In the genomic region with DNA sequence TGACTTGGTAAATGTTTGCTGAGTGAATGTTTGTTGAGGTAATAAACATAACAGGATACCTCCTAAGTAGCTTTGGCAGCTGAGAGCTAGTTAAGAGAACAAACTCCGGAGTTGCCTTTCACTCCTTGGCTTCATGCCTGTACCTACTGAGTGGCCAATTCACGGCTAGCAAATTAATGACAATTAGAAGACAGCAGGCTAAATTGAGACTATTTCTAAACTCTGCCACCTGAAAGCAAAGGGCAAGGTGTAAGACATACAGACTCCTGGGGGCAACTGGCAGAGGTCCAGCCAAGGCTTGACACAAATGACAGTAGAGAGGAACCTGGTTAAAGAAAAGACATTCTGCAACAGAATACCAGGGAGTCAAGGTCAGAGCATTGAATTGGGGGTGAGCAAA, we compare ENCODE assay signal across 21 mouse cellular contexts.
DNase-seq lines count a peak whose midpoint lies in the region; ATAC-seq and TF ChIP-seq lines count a peak whose summit lies in the region.
"Had no signal": no experiment of that assay in that cellular context is flagged by ENCODE, and none has a peak within 500 bp of the region (broad histone marks: within the 10 kb centered on the region; RNA-seq: fewer than 3 reads in every experiment).

No protein-coding gene starts in this region.

- no peaks in the 10 kb centered on the region for H3K36me3 ChIP-seq in kidney, embryonic 16.5 days (ENCODE audit: insufficient read depth, low read length)
- H3K36me3 ChIP-seq: embryonic facial prominence, embryonic 10.5 days; stomach, embryonic 15.5 days had no signal

- H3K4me1 ChIP-seq in kidney, embryonic 16.5 days (ENCODE audit: insufficient read depth, low read length) = peaks cover 8% of the 10 kb centered on the region; the same call in 1 of the 2 replicates
- H3K4me1 ChIP-seq: stomach, embryonic 15.5 days had no signal

- H3K9me3 ChIP-seq in kidney, embryonic 16.5 days (ENCODE audit: low read length) = no peaks in the 10 kb centered on the region
- H3K9me3 ChIP-seq: embryonic facial prominence, embryonic 10.5 days; stomach, embryonic 15.5 days had no signal

- 72% methylated on average over 2 of the region's 2 CpGs for WGBS in kidney, embryonic 16.5 days

- intact Hi-C loops in gastrocnemius, adult 2 months (cut with DNase I) = no loop called here

- H3K4me3 ChIP-seq in gastrocnemius, adult 2 months = no peak overlapping the region
- H3K4me3 ChIP-seq in kidney, embryonic 16.5 days (ENCODE audit: low read length) = no peak overlapping the region
- H3K4me3 ChIP-seq: embryonic facial prominence, embryonic 10.5 days; erythroblast, embryonic 14.5 days; layer of hippocampus, adult 2 months; left cerebral cortex, adult 2 months; myocyte; stomach, embryonic 15.5 days had no signal

- ATAC-seq in kidney, embryonic 16.5 days (ENCODE audit: low FRiP score, low TSS enrichment) = no peak
- ATAC-seq: forebrain, postnatal 0 days; inflammation-experienced regulatory T-cells, adult 6 months had no signal

- H3K27ac ChIP-seq in gastrocnemius, adult 2 months = no peak overlapping the region
- no peak overlapping the region for H3K27ac ChIP-seq in kidney, embryonic 16.5 days (ENCODE audit: low read length)
- H3K27ac ChIP-seq: embryonic facial prominence, embryonic 10.5 days; layer of hippocampus, adult 2 months; left cerebral cortex, adult 2 months; stomach, embryonic 15.5 days had no signal

- H3K9ac ChIP-seq in kidney, embryonic 16.5 days (replicated peaks; ENCODE audit: low read length) = no peak overlapping the region
- H3K9ac ChIP-seq: forebrain, postnatal 0 days; stomach, embryonic 15.5 days had no signal

- no peak overlapping the region for H3K4me2 ChIP-seq in kidney, embryonic 16.5 days (replicated peaks; ENCODE audit: low read depth, low read length)
- H3K4me2 ChIP-seq: midbrain, embryonic 11.5 days; stomach, embryonic 15.5 days had no signal

- DNase-seq in adrenal gland, postnatal 10 days = peak; percentile 17
- no peak for DNase-seq in adrenal gland, adult 2 months
- peak; percentile 37 for DNase-seq in gastrocnemius, adult 2 months
- DNase-seq in gastrocnemius, postnatal 10 days = no peak
- peak; percentile 63 for DNase-seq in kidney, adult 18-20 months
- DNase-seq in kidney, postnatal 36 days = peak; percentile 80 to 84
- DNase-seq in right cerebral cortex, adult 2 months (ENCODE audit: low spot score in 2 of 2) = no peak
- DNase-seq: adrenal gland, postnatal 36 days; forebrain, postnatal 0 days; gastrocnemius, postnatal 25 days; lung, postnatal 4 days; spleen, adult 18-20 months had no signal

- no peak for TF ChIP-seq CTCF in gastrocnemius, adult 2 months (IDR thresholded peaks at IDR 0.05)

- H3K27me3 ChIP-seq in kidney, embryonic 16.5 days (ENCODE audit: insufficient read depth, low read length) = no peaks in the 10 kb centered on the region
- H3K27me3 ChIP-seq: stomach, embryonic 15.5 days had no signal

Comparison
In these comparisons a context has a peak if more than half of its experiments do, and no peak if none do; other contexts are left out.
1. DNase-seq: peak in adrenal gland, postnatal 10 days (single experiment), gastrocnemius, adult 2 months (single experiment), kidney, adult 18-20 months (single experiment) and kidney, postnatal 36 days (2 of 2); none in adrenal gland, adult 2 months (single experiment), gastrocnemius, postnatal 10 days (single experiment) and right cerebral cortex, adult 2 months (0 of 2).